Mouse (Mus musculus) MEL (cell line): Measurements from ENCODE around the gene Rab8a. TPM values are rescaled to one million over a fixed set of nuclear protein-coding genes. Genes with fewer than 3 reads are reported as not detected.

Experiments used
- DNase-seq: peaks from one replicate; pipeline ENCODE4 v3.0.0; 2011; ENCODE audit warnings: low read depth, low spot score
- H3K27ac ChIP-seq: 2 replicates; pipeline ENCODE4 v1.5.1; 2012; ENCODE audit warnings: low read depth, mild to moderate bottlenecking, control low read depth, low read length, moderate library complexity; ENCODE audit not compliant: control insufficient read depth
- H3K27me3 ChIP-seq, 2 experiments: fragments of 150-350 bp in 1 of 2; sonication (generic) in 1 of 2; 2 replicates each; pipeline ENCODE4 v1.6.1; 2012; ENCODE audit warnings: low read length in 2 of 2, mild to moderate bottlenecking in 2 of 2, improper control_type of control experiment in 1 of 2, moderate library complexity in 1 of 2; ENCODE audit not compliant: insufficient read depth in 2 of 2, control insufficient read depth in 1 of 2
- H3K36me3 ChIP-seq, 2 experiments: 2 replicates each; pipeline ENCODE4 v1.6.1; 2012 to 2014; ENCODE audit warnings: low read length in 2 of 2, improper control_type of control experiment in 1 of 2, inconsistent platforms in 1 of 2, mild to moderate bottlenecking in 1 of 2; ENCODE audit not compliant: insufficient read depth in 2 of 2, control insufficient read depth in 1 of 2
- H3K4me1 ChIP-seq, 2 experiments: fragments of 150-350 bp in 1 of 2; sonication (generic) in 1 of 2; 2 replicates each; pipeline ENCODE4 v1.6.1; 2012; ENCODE audit warnings: low read length in 2 of 2, improper control_type of control experiment in 1 of 2, mild to moderate bottlenecking in 1 of 2; ENCODE audit not compliant: insufficient read depth in 2 of 2, control insufficient read depth in 1 of 2
- H3K4me3 ChIP-seq, 2 experiments: fragments of 150-350 bp in 1 of 2; sonication (generic) in 1 of 2; 2 replicates each; pipeline ENCODE4 v1.5.1; 2012; ENCODE audit warnings: low read depth in 2 of 2, low read length in 2 of 2, mild to moderate bottlenecking in 2 of 2, moderate library complexity in 2 of 2, control low read depth in 1 of 2, improper control_type of control experiment in 1 of 2; ENCODE audit not compliant: control insufficient read depth in 1 of 2, insufficient read depth in 1 of 2
- H3K79me2 ChIP-seq: 2 replicates; pipeline ENCODE4 v1.6.1; 2012; ENCODE audit warnings: mild to moderate bottlenecking, low read length, moderate library complexity; ENCODE audit not compliant: control insufficient read depth, poor library complexity, insufficient read depth
- H3K9ac ChIP-seq: 2 replicates; pipeline ENCODE4 v1.6.1; 2012; ENCODE audit warnings: low read depth, mild to moderate bottlenecking, control low read depth, low read length, moderate library complexity; ENCODE audit not compliant: control insufficient read depth, poor library complexity, severe bottlenecking
- H3K9me3 ChIP-seq: fragments of 150-350 bp; sonication (generic); replicated peaks from 2 replicates; pipeline ENCODE4 v1.6.1; 2012; ENCODE audit warnings: mild to moderate bottlenecking, low read length, improper control_type of control experiment, moderate library complexity; ENCODE audit not compliant: insufficient read depth
- CHD1 ChIP-seq: IDR thresholded peaks from 2 replicates; pipeline ENCODE4 v1.6.1; 2012; ENCODE audit warnings: low read depth, mild to moderate bottlenecking, inconsistent platforms, low read length, improper control_type of control experiment
- ELF1 ChIP-seq: IDR thresholded peaks from 2 replicates; pipeline ENCODE4 v1.6.1; 2014; ENCODE audit warnings: low read depth, mild to moderate bottlenecking, inconsistent platforms, low read length, improper control_type of control experiment, moderate library complexity
- GABPA ChIP-seq: IDR thresholded peaks from 2 replicates; pipeline ENCODE4 v1.6.1; 2012; ENCODE audit warnings: low read depth, mild to moderate bottlenecking, inconsistent platforms, low read length, improper control_type of control experiment, moderate library complexity
- MAFK ChIP-seq: IDR thresholded peaks from 2 replicates; pipeline ENCODE4 v1.6.1; 2011; ENCODE audit warnings: low read depth, mild to moderate bottlenecking, low read length, improper control_type of control experiment, borderline replicate concordance
- MAZ ChIP-seq: IDR thresholded peaks from 2 replicates; pipeline ENCODE4 v1.6.1; 2012; ENCODE audit warnings: low read depth, mild to moderate bottlenecking, inconsistent platforms, low read length, improper control_type of control experiment
- MYB ChIP-seq: IDR thresholded peaks from 2 replicates; pipeline ENCODE4 v1.6.1; 2011; ENCODE audit warnings: mild to moderate bottlenecking, low read depth, low read length, improper control_type of control experiment
- MYC ChIP-seq: IDR thresholded peaks from 2 replicates; pipeline ENCODE4 v1.6.1; 2011; ENCODE audit warnings: low read depth, mild to moderate bottlenecking, low read length, improper control_type of control experiment, moderate library complexity
- NELFE ChIP-seq: IDR thresholded peaks from 2 replicates; pipeline ENCODE4 v1.6.1; 2011; ENCODE audit warnings: low read depth, low read length, improper control_type of control experiment
- NRF1 ChIP-seq: IDR thresholded peaks from 2 replicates; pipeline ENCODE4 v1.6.1; 2014; ENCODE audit warnings: low read depth, mild to moderate bottlenecking, inconsistent platforms, low read length, improper control_type of control experiment, moderate library complexity; ENCODE audit not compliant: poor library complexity, insufficient read depth, severe bottlenecking
- POLR2A ChIP-seq, 2 experiments: IDR thresholded peaks; 2 replicates each; pipeline ENCODE4 v1.6.1; 2011 to 2012; ENCODE audit warnings: low read length in 2 of 2, mild to moderate bottlenecking in 2 of 2, control low read depth in 1 of 2, improper control_type of control experiment in 1 of 2, low read depth in 1 of 2, moderate library complexity in 1 of 2; ENCODE audit not compliant: control insufficient read depth in 1 of 2, insufficient read depth in 1 of 2, poor library complexity in 1 of 2
- POLR2AphosphoS2 ChIP-seq: IDR thresholded peaks from 2 replicates; pipeline ENCODE4 v1.6.1; 2011; ENCODE audit warnings: low read length, improper control_type of control experiment
- RCOR1 ChIP-seq: IDR thresholded peaks from 2 replicates; pipeline ENCODE4 v1.6.1; 2012; ENCODE audit warnings: low read depth, mild to moderate bottlenecking, inconsistent platforms, low read length, improper control_type of control experiment
- SIN3A ChIP-seq: IDR thresholded peaks from 2 replicates; pipeline ENCODE4 v1.6.1; 2012; ENCODE audit warnings: low read length, improper control_type of control experiment, inconsistent platforms
- SMC3 ChIP-seq: IDR thresholded peaks from 2 replicates; pipeline ENCODE4 v1.6.1; 2011; ENCODE audit warnings: low read depth, low read length, improper control_type of control experiment
- TBP ChIP-seq: IDR thresholded peaks from 2 replicates; pipeline ENCODE4 v1.8.0; 2011; ENCODE audit warnings: low read depth, low read length, improper control_type of control experiment
- UBTF ChIP-seq: IDR thresholded peaks from 2 replicates; pipeline ENCODE4 v1.6.1; 2012; ENCODE audit warnings: low read depth, mild to moderate bottlenecking, inconsistent platforms, low read length, improper control_type of control experiment, moderate library complexity, borderline replicate concordance; ENCODE audit not compliant: insufficient read depth
- USF1 ChIP-seq: IDR thresholded peaks from 2 replicates; pipeline ENCODE4 v1.6.1; 2014; ENCODE audit warnings: low read depth, mild to moderate bottlenecking, inconsistent platforms, low read length, improper control_type of control experiment, moderate library complexity
- ZC3H11A ChIP-seq: IDR thresholded peaks from 2 replicates; pipeline ENCODE4 v1.6.1; 2012; ENCODE audit warnings: low read depth, mild to moderate bottlenecking, inconsistent platforms, low read length, improper control_type of control experiment
- polyA plus RNA-seq, 2 experiments: library from polyadenylated mRNA; stranded (reverse) in 1 of 2; unstranded in 1 of 2; fragments of >175 nt in 1 of 2; fragments of >200 nt in 1 of 2; gene quantifications; 2 replicates each; pipeline versions ENCODE4 v1.2.1 to v1.2.4; 2012; ENCODE audit warnings: low replicate concordance in 2 of 2, low read depth in 1 of 2; ENCODE audit not compliant: insufficient read length in 2 of 2, insufficient read depth in 1 of 2, missing spikeins in 1 of 2
- total RNA-seq: library from RNA; depleted of rRNA; stranded (reverse); fragments of 300-350 nt; gene quantifications from 2 replicates; pipeline ENCODE4 v1.2.3, GENCODE M21; 2012

Gene Rab8a
- total and polyA plus RNA-seq, 3 experiments: 97.4 to 139 TPM; not detected in 1

GRCm38 (mm10) chr8:72144345-72144975 is 16.5 kb upstream of the Rab8a start:
- Histone ChIP-seq H3K79me2 (no peaks in the 10 kb centered on the region), H3K4me1 (peaks cover 0 to 5% of the 10 kb centered on the region in 2 experiments; a peak in 2 of 4 replicates), H3K4me3 (no peak overlapping the region), H3K9ac (no peak overlapping the region), H3K36me3 (no peaks in the 10 kb centered on the region), H3K9me3 (no peaks in the 10 kb centered on the region), H3K27me3 (peaks cover 0 to 1% of the 10 kb centered on the region in 2 experiments; a peak in 1 of 4 replicates), H3K27ac (no peak overlapping the region)
- DNase-seq: peak; percentile 23
- TF ChIP-seq MAZ: no peak
- no peak for TF ChIP-seq POLR2A (IDR thresholded peaks at IDR 0.05; ENCODE audit: control insufficient read depth in 1 of 2, insufficient read depth in 1 of 2, low read depth in 1 of 2, low read length in 2 of 2, poor library complexity in 1 of 2)
- no peak for TF ChIP-seq TBP
- TF ChIP-seq GABPA: no peak
- no peak for TF ChIP-seq POLR2AphosphoS2
- TF ChIP-seq CHD1: no peak
- no peak for TF ChIP-seq NELFE
- TF ChIP-seq NRF1: no peak
- no peak for TF ChIP-seq USF1
- no peak for TF ChIP-seq SIN3A
- no peak for TF ChIP-seq UBTF
- TF ChIP-seq RCOR1: no peak
- TF ChIP-seq, all 39 proteins: peak for 0

GRCm38 (mm10) chr8:72145511-72145910 is 15.5 kb upstream of the Rab8a start:
- DNase-seq: no peak
- H3K4me1 ChIP-seq: peaks cover 0 to 5% of the 10 kb centered on the region in 2 experiments; a peak in 2 of 4 replicates
- H3K4me3 ChIP-seq: no peak overlapping the region
- 0 out of 4 replicates have a peak, but pooled peaks cover 0 to 1% of the 10 kb centered on the region in 2 experiments for H3K27me3 ChIP-seq
- H3K9me3 ChIP-seq: no peaks in the 10 kb centered on the region
- no peaks in the 10 kb centered on the region for H3K79me2 ChIP-seq
- TF ChIP-seq MYC (no peak), ZC3H11A (no peak), MYB (no peak), MAFK (no peak), POLR2A (IDR thresholded peaks at IDR 0.05; ENCODE audit: control insufficient read depth in 1 of 2, insufficient read depth in 1 of 2, low read depth in 1 of 2, low read length in 2 of 2, poor library complexity in 1 of 2) (no peak), ELF1 (no peak), SMC3 (no peak)
- no peak overlapping the region for H3K9ac ChIP-seq
- H3K27ac ChIP-seq: no peak overlapping the region
- H3K36me3 ChIP-seq: no peaks in the 10 kb centered on the region
